Mouse (Mus musculus): ENCODE results near the gene Tpd52l2. TPM values are rescaled to one million over a fixed set of nuclear protein-coding genes. Genes with fewer than 3 reads are reported as not detected.

Gene Tpd52l2
- 79.5 to 84.3 TPM (median 80.4 TPM) in 4 replicates for total RNA-seq (2023; ENCODE audit: inconsistent age)

DNA sequence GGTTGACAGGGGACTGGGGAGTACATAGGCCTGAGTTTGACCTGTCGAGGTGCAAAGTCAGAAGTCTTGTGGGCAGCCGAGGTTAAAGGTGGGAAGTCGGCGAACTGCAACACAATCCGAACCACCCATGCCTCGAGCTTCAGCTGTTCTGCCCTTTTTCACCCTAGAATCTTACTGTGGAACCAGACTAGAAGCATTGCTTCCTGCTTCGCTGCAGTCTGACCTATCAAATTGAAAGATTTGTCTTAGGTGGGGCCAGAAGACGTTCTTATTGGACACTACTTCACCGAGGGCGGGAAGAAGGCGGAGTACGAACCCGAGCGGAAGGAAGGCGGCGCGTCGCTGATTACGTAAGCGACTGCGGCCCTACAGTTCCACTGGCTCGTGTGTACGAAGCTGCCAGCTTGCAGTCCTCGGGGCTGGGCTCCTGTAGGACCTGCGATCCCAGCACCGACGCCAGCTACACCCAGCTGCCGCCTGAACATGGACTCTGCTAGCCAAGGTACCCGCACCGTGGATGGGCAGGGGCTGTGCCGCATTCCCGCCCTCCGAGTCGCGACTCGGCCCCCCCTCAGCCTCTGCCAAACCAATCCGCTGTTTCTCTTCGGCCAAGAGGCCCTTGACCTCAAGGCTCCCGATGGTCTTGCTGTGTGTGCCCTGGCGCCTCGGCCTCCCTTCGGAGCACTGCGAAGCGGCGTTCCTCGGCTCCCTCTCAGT lies at the start of gene Tpd52l2:
Tpd52l2 (plus strand) TSS at position 312 of the 717 bp plus-strand sequence.

DNA sequence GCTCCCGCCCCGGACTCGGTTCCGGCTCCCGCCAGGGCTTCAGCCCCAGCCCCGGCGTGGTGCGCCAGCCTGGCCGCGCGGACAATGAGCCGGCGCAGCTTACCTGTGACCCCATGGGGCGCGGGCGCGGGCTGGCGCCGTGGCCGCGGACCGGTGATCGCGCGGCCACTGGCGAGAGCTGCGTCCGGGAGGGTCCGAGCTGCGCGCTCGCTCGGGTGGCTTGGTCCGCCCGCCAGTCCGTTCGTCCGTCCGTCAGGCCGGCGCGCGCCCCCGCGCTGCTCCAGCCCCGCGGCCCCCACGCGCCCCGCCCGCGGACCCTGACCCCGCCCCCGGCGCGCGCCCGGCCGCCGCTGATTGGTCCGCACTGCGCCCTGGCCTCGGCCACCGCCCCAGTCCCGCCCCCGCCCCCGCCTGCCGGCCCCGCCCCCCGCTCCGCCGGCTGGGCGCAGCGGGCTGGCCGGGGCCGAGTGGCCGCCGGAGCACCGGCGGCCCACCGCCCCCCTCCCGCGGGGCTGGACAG lies 37.7 kb upstream of the Tpd52l2 start, which contains the start of gene Zbtb46:
Zbtb46 (minus strand) TSS at position 274 of the 520 bp plus-strand sequence.

DNA sequence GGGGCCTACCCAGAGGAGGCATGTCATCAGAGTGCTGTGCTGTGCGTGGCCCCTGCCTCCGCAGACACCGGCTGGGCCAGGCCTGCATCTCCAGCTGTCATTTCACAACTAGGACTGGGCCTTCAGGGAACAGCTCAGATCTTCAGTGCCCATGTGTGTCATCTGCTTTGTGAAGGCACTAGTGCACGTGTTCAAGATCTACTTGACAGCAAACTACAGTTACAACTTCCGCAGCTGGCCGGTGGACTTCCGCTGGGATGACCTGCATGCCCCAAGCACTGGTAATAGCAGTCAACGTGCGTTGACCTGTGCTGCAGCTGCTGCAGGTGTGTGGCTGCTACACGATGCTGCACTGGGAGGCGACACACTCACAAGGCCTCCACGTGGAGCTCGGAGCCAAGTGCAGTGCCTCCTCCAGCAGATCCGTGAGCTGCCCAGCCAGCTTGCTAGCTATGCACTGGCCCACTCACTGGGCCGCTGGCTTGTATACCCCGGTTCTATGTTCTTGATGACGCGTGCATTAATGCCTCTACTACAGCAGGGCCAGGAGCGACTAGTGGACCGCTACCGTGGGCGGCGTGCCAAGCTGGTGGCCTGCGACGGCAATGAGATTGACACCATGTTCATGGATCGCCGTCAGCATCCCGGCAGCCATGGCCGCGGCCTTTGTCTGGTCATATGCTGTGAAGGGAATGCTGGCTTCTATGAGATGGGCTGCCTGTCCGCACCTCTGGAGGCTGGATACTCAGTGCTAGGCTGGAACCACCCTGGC lies 3.6 kb upstream of the Tpd52l2 start, which contains the start of gene Abhd16b:
Abhd16b (plus strand) TSS at position 51 of the 772 bp plus-strand sequence.

DNA sequence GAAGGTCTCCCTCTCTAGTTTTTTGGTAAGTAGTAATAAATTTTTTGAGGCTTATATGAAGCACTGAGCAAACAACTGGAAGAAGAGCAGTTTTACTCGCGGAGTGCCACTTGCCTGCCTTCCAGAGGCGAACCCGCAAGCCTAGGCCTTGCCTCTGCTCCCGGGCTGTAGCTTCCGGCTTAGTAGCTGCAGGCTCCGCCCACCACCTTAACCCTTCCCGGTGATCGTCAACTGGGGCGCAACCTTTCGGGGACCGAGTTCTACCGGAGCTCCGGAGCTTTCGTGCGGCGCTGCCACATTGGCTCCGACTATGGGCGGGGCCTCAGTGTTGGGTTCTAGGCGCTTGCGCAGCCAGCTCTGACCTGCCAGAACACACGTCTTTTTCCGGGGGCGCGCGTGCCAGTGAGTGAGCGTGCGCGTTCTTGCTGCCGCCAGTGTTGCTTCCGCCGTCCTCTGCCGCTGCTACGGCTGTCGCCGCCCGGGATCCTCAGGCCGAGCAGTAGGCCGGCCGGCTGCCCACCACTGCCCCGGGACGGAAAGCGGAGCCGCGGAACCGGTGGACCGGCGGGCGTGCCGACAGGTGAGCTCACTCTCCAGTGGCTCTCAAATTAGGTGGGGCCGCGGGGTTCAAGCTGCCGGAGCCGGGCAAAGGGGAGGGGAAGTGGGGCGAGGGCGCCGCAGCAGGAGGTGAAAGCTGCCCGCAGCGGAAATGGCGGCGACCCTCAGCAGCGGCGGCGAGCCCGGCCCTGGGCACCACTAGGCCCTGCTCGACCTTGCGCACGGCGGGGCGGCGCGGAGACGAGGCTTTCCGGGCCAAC lies 23.4 kb downstream of the Tpd52l2 start, which contains the start of gene Dnajc5:
Dnajc5 (plus strand) TSS at position 368 of the 818 bp plus-strand sequence.

Other genes starting within 250 kb of the Tpd52l2 start
- 54.4 to 67.7 TPM (median 58.3 TPM) in 4 replicates for gene Gmeb2, start 209.1 kb upstream of the Tpd52l2 start, total RNA-seq (2023; ENCODE audit: inconsistent age)
- gene Stmn3, start 182.6 kb upstream of the Tpd52l2 start, total RNA-seq (2023; ENCODE audit: inconsistent age): not detected in 4 replicates
- gene Rtel1, start 177.4 kb upstream of the Tpd52l2 start, total RNA-seq (2023; ENCODE audit: inconsistent age): 100 to 125 TPM (median 112 TPM) in 4 replicates
- gene Zgpat, start 132.2 kb upstream of the Tpd52l2 start, total RNA-seq (2023; ENCODE audit: inconsistent age): 66.0 to 80.8 TPM (median 75.7 TPM) in 4 replicates
- gene Arfrp1, start 131.7 kb upstream of the Tpd52l2 start, total RNA-seq (2023; ENCODE audit: inconsistent age): 88.0 to 95.4 TPM (median 92.8 TPM) in 4 replicates
- 57.8 to 65.4 TPM (median 60.3 TPM) in 4 replicates for gene Lime1, start 117.1 kb upstream of the Tpd52l2 start, total RNA-seq (2023; ENCODE audit: inconsistent age)
- 0.29 to 1.3 TPM (median 0.69 TPM) in 4 replicates for gene Zbtb46, start 37.7 kb upstream of the Tpd52l2 start, total RNA-seq (2023; ENCODE audit: inconsistent age)
- not detected in 4 replicates for gene Abhd16b, start 3.9 kb upstream of the Tpd52l2 start, total RNA-seq (2023; ENCODE audit: inconsistent age)
- gene Dnajc5, start 23.3 kb downstream of the Tpd52l2 start, total RNA-seq (2023; ENCODE audit: inconsistent age): 112 to 128 TPM (median 117 TPM) in 4 replicates
- 161 to 195 TPM (median 177 TPM) in 4 replicates for gene Uckl1, start 87.8 kb downstream of the Tpd52l2 start, total RNA-seq (2023; ENCODE audit: inconsistent age)
- 60.3 to 64.9 TPM (median 63.4 TPM) in 4 replicates for gene Prpf6, start 94.7 kb downstream of the Tpd52l2 start, total RNA-seq (2023; ENCODE audit: inconsistent age)
- 37.9 to 43.7 TPM (median 42.4 TPM) in 4 replicates for gene Zfp512b, start 95.7 kb downstream of the Tpd52l2 start, total RNA-seq (2023; ENCODE audit: inconsistent age)
- 11.6 to 16.0 TPM (median 13.1 TPM) in 4 replicates for gene Samd10, start 102.1 kb downstream of the Tpd52l2 start, total RNA-seq (2023; ENCODE audit: inconsistent age)
- gene Gm29797, start 159.9 kb downstream of the Tpd52l2 start, total RNA-seq (2023; ENCODE audit: inconsistent age): 1.2 TPM in 1 of 4 replicates, not detected in the others
- not detected in 4 replicates for gene Sox18, start 174.5 kb downstream of the Tpd52l2 start, total RNA-seq (2023; ENCODE audit: inconsistent age)
- gene Tcea2, start 183.2 kb downstream of the Tpd52l2 start, total RNA-seq (2023; ENCODE audit: inconsistent age): 15.8 to 23.0 TPM (median 19.9 TPM) in 4 replicates
- gene Rgs19, start 196.8 kb downstream of the Tpd52l2 start, total RNA-seq (2023; ENCODE audit: inconsistent age): 162 to 178 TPM (median 173 TPM) in 4 replicates
- not detected in 4 replicates for gene Lkaaear1, start 201.3 kb downstream of the Tpd52l2 start, total RNA-seq (2023; ENCODE audit: inconsistent age)
- gene Oprl1, start 217.9 kb downstream of the Tpd52l2 start, total RNA-seq (2023; ENCODE audit: inconsistent age): 0.45 to 0.63 TPM (median 0.57 TPM) in 3 of 4 replicates, not detected in the other